Mouse (Mus musculus): ENCODE measurements around the gene Katnal1.

DNA sequence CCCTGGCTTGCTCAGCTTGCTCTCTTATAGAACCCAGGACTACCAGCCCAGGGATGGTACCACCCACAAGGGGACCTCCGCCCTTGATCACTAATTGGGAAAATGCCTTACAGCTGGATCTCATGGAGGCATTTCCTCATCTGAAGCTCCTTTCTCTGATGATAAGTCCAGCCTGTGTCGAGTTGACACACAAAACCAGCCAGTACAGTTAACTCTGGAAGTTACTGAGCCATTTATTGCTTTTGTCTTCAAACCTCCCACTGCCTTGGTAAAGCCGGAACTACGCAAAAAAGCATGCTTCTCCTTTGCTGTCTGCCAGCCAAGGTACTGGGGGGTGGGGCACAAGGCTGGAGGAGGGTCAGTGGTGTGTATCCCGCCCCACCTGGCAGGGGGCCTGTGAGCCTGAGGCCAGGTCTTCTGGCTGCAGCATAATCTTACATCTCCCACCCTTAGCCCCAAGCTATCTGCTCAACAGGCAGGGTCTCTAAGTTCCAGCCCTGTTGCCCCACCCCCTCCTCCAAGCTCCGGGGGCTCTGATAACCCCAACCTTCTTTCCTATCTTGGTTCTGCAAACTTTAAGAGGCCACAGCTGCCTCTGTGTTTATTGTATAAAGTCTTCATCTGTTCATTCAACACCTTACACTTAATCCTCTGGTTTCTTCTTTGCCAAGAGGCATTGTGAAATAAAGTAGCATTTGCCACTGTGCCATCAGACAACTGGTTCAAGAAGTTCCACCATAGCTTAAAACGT, 6.1 kb upstream of the Katnal1 start:
- TF ChIP-seq POLR2A (IDR thresholded peaks at IDR 0.05; ENCODE audit: low read depth, low read length) (no peak), CTCF (conservative IDR thresholded peaks at IDR 0.05 in 1 of 2, IDR thresholded peaks at IDR 0.05 in 1 of 2; ENCODE audit: low read depth in 2 of 2, low read length in 2 of 2) (no peak), CHD2 (IDR thresholded peaks at IDR 0.05; ENCODE audit: low read length) (no peak), UBTF (IDR thresholded peaks at IDR 0.05; ENCODE audit: low read depth, low read length) (no peak), CHD1 (IDR thresholded peaks at IDR 0.05; ENCODE audit: low read depth, low read length) (no peak), MAX (IDR thresholded peaks at IDR 0.05; ENCODE audit: low read length) (no peak), ZMIZ1 (IDR thresholded peaks at IDR 0.05; ENCODE audit: low read depth, low read length) (no peak), SIN3A (IDR thresholded peaks at IDR 0.05; ENCODE audit: low read length) (no peak), BHLHE40 (IDR thresholded peaks at IDR 0.05; ENCODE audit: low read depth, low read length) (no peak), GABPA (IDR thresholded peaks at IDR 0.05; ENCODE audit: insufficient replicate concordance, low read depth, low read length) (no peak), E2F4 (IDR thresholded peaks at IDR 0.05; ENCODE audit: insufficient replicate concordance, low read depth, low read length) (no peak), TBP (conservative IDR thresholded peaks at IDR 0.05; ENCODE audit: low read depth, low read length) (no peak), TCF12 (IDR thresholded peaks at IDR 0.05; ENCODE audit: low read depth, low read length) (no peak)
